Mouse (Mus musculus) frontal cortex, adult 2 months (tissue): ENCODE data around the gene Slc1a6. TPM values are rescaled to one million over a fixed set of nuclear protein-coding genes. Genes with fewer than 3 reads are reported as not detected.
"Not testable (repeated sequence)": the region's sequence is repeated elsewhere in the genome, so short reads cannot be mapped to it uniquely, and the experiment has no call there.

ENCODE experiments used
- DNase-seq, 2 experiments: peaks; one replicate each; pipeline ENCODE4 v3.0.0; 2022; ENCODE audit warnings: low spot score in 1 of 2; ENCODE audit errors: extremely low spot score in 1 of 2
- polyA plus RNA-seq: library from polyadenylated mRNA; depleted of rRNA; stranded (reverse); fragments of >200 nt; gene quantifications from 2 replicates; pipeline ENCODE4 v1.2.3, GENCODE M21; 2012; rRNA removed

The Slc1a6 gene
- polyA plus RNA-seq, result 8.9 and 10.4 TPM in 2 replicates

DNA sequence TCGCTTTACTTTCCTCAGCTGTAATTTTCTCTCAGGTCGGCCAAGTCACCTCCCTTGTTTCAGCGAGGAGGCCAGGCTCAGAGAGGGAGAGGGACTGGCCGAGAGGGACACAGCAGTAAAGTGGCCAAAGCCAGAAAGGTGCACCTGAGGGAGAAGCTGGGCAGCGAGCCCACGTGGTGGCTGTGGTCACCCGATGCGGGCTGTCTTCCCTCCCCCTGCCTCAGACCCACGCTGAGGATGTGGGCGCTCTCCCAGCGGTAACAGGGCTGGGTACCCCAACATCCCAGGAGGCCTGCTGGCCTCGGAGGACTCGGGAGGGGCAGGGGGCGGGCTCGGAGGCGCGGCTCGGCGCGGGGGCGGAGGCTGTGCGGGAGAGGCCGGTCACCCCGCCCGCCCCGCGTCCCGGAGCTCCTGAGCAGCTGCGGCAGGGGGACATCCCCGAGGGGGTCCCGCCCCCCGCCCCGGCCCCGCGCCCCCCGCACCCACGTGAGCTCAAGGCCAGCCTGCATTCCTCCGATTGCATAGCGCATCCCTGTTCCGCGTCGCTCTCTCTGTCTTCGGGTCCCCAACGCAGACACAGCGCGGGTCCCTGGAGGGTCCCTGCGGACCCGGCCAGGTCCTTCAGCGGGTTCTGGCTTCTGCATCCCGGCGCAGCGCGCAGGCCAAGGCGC, at the start of gene Slc1a6:
Gene Slc1a6, plus strand, starts transcription at position 516 of the 671 bp plus-strand sequence.
- DNase-seq, result peak in 1 of 2 experiments; percentile 29

DNA sequence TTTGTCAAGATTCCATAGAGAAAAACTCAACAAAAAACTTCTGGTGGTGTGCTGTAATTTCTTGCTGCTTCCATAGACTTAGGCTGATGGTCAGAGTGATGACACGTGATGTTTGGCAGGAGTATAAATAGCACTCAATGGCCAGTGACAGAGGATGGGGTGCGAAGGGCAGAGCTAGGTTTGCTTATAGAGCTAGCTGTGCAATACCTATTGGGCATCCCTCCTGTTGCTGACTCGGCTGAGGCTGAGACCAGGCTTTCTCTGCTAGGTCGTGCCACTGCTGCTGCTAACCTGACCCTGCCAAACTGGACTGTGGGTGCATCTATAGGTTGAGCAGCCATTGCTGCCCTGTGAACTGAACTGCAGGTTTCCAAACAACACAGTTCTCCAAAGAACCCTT, 40.5 kb upstream of the Slc1a6 start:
- DNase-seq, result no peak

DNA sequence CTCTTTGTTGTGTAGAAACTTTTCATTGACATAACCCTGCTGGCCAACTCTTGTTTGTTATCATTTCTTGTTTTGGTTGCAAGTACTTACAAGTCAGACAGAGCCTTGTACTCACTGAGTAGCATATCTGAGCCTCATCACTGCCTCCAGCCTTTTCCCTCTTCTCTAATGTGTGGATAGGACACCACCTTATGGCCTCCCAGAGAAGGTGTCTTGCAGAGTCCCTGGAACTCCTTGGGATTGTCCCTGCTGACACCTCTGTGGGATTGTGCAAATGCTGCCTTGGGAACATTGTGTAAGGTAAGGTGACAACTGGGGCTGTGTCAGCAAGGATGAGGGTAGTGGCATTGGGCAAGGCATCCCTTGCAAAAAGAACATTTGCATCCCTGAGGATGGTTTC, 36.6 kb upstream of the Slc1a6 start:
- no peak for DNase-seq

DNA sequence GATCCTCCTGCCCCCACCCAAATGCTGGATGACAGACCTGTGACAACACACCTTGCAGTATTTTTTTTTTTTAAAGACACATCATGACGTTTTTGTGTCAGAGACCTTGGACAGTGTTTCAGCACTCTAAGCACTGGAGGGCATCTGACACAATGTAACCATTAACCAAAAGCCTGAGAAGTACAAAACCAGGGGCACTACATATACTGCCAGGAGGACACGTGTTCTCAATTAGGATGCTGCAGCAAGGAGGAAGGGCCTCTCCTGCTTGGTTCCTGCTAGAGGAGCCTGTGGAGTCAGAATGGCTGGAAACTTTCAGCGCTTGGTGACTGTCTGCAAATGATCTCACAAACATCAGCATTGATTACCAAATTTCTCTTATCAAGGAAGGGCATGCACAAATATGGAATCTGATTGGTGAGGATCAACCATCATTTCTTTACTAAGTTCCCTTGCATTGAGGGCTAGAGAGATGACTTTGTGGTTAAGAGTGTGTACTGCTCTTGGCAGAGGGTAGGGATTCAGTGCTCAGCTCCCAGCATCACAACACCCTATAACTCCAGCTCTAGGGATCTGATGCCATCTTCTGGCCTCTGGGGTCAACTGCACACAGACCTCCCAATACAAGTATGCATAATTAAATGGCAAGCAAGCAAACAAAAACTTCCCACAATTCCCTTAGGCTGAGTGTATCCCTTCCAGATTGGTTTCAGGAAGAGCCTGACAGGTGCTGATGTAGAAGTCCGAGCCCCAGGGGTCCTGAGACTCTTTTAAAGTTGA, 34.7 kb upstream of the Slc1a6 start:
- no peak for DNase-seq

DNA sequence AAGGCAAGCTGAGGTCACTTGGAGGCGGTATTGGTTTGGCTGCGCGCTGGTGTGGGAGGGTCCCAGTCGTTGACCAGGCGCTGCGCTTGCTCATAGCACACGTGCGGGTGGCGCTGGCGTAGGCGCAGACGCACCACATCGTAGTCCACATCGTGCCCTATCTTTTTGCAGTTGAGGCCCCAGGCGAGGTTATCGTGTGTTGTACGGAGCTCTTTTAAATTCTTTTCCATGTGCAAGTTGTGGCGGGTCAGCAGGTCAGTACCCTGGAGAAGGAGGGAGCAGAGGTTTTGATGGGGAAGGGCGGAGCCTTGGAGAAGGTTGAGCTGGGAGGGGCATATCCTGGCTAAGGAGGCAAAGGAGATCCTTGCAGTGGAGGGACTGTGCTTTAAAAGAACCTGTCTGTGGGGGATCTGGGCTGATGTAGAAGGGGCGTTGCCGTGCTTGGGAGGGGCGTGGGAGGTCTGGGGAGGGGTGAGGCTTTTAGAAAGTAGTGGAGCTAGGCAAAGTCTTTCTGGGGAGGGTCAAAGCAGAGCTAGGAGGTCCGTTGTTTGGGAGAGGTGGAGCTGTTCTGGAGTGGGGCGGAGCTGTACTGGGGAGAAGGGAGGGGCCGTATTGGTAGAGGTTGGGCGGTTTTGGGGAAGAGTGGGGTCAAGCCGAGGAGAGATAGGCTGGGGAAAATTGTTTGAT, 33.1 kb upstream of the Slc1a6 start:
- DNase-seq, result peak in 1 of 2 experiments; percentile 27

DNA sequence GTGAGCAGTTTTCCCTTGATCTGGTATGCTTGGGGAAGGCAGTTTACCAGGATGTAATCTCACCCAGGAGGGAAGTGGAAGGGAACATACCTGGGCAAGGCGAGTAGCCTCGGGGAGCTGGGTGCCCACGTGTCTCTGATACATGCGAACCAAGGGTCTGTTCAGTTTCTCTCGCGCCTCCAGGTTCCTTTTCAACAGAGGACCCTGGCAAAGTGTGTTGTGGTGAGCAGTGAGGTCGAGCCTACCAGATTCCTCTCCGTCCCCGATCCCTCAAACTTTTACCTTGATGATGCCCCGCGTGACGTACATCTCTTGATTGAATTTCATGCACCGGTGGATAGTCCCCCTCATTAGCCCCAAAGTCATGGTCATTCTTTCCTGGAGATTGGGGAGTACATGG, 32.1 kb upstream of the Slc1a6 start:
- DNase-seq, result no peak

DNA sequence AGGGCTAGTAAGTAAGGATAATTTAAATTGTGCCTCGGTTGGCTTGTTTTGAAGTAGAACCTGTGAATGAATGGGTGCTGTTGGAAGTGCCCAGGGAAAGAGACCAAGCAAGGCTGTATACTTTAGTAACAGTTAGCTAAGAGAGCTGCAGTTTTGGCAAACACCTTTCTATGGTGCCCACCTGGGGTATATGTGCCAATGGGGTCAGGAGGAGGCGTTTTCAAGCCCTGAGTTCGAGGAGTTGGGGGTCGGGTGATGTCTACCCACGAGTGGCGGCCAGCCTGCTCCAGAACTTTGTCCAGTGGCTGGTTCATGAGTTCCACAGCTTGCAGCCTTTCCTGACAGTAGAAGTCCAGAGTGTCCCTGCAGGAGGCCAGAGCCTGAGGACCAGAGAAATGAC, 31.4 kb upstream of the Slc1a6 start:
- no peak for DNase-seq

DNA sequence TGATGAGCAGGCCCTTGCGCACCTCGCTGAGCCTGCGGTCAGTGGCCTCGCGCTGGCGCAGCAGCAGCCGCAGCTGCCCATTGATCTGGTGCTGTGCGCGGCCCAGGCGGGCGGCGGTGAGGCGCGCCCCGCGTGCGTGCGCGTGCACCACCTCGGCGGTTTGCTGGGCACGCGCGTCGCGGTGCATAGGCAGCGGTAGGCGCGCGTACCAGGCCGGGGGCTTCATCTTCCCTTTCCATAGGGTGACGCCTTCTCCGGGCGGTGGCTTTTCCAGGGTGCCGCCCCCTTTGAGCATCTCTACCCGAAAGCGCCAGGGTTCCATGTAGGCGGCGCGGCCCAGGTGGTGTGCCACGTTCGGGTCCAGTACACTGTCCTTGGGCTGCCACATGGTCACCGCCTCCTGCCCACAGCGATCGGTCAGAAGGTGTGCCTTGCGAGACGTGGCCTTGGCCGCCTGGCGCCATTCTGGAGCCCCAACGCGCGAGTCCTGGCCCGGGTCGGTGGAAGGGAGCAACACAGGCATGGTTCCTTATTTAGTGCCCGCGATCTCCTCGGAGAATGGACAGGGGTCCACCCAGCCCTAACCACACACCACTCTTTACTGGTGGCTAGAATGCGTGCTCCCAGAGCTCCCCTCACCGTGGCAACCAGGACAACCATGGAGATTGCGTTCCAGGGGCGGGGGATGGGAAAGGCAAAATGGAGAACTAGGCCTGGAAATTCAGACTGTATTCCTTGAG, 27.7 kb upstream of the Slc1a6 start, which contains the start of gene Ccdc105:
Gene Ccdc105, minus strand, starts transcription at position 614 of the 740 bp plus-strand sequence.
- DNase-seq, result peak; percentile 71 to 81

DNA sequence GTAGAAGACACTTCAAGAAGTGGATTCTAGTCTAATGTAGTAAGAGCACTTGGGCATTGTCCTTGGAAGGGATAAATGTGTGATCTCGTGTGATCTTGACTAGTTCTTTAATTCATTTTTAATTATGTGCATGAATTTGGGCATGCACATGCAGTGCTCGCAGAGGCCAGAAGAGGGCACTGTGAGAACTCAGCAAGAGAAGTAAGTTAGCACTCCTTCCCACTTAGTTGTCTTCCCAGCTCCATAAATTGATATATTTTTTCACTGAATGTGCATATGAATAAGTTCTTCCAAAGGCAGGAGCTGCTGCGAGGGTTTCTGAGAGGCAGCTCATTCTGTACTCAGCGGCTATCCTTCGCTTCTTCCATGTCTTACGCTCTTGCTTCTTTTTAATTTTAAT, 24.3 kb upstream of the Slc1a6 start:
- DNase-seq, result peak; percentile 41 to 94

DNA sequence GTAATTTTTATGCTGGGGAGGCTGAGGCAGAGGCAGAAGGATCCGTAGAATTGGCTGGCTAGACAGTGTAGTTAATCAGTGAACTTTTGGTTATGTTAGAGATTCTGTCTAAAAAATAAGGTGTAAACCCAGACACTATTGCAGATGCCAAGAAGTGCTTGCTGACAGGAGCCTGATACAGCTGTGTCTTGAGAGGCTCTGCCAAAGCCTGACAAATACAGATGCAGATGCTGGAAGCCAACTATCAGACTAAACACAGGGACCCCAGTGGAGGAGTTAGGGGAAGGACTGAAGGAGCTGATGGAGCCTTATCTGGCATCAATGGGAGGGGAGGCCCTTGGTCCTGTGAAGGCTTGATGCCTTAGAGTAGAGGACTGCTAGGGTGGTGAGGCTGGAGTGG, 14.7 kb upstream of the Slc1a6 start:
- no peak for DNase-seq

DNA sequence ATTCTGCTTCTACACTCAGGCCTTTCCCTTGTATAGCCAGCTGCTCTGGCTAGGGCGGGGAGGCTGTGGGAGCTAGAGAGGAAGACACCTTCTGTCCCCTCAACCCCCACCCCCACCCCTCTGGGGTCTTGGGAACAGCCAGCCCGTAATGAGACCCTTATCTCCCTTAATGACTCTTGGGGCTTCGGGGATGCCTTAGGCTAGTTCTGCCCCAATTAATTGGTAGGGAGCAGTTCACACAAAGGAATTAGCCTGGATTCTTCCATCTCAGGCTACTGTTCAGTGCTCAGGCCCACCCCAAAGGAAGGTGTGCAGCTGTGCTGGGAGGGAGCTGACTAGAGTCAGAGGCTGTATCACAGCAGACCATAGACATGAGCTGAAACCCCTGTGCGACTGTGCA, 4.5 kb upstream of the Slc1a6 start:
- DNase-seq, result no peak

DNA sequence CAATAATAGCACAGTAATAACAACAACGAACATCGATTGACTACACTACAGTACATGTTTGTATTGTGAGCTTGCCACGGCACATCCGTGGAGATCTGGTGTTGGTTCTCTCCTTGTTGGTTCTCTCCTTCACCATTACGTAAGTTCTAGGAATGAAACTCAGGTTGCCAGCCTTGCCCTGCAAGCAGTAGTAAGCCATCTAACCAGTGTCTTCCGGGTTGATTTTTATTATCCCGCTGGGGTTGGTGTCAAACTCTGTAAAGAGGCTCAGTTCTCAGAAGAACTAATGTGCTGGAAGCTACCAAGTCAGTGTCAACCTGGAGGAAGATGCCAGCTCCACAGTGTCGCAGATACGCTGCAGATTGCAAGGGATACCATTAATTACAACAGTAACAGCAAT, 769 bp upstream of the Slc1a6 start:
- peak in 1 of 2 experiments; percentile 21 for DNase-seq

DNA sequence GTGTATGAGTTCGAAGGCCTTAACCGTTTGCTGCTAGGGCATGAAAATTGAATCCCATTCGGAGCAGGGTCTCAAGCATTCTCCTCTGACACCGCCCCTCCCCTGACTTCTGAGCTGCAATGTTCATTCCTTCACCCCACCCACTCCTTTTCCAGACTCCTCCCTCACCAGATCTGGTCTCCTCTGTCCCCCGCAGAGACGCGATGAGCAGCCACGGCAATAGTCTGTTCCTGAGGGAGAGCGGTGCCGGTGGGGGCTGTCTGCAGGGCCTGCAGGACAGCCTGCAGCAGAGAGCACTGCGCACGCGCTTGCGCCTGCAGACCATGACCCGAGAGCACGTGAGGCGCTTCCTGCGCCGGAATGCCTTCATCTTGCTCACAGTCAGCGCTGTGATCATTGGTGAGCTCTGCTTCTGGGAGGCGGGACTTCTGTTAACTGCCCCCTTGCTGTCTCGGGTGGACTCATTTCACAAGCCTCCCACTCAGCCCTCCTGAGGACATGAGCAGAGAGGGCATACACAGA, 7.3 kb downstream of the Slc1a6 start:
- peak; percentile 89 to 91 for DNase-seq

DNA sequence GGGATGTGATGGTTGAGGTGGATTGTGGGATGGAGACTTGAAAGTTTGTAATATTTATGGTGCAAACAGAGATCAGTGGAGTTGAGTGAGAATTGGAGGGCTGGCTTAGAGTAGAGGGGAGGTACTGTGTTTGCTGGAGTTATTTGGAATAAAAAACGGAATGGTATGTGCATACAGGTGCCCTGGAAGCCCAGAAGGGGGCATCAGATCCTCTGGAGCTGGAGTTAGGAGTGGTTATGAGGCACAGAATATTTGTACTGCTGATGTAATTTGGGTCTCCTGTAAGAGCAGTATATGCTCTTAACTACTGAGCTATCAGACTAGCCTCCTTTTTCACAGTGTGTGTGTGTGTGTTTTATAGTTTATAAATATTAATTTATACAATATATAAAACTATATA, 10.3 kb downstream of the Slc1a6 start:
- DNase-seq, result no peak

DNA sequence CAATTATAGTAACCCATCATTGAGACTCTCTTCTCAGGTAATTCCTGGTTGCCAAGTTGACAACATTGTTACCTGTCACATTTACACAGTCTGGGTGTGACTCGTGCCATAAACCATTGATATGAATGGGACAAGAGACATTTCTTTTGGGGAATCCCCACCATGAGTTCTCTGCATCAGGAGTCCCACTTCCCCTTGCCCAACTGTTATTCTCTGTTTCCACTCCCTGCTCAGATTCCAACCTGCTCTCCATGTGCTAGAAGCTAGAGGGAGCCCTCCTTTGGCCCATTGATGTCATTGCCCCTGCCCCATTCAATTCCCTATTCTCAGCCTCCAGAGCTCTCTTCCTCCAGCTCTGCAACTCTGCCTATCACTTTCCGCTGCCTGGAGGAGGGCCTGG, 21.2 kb downstream of the Slc1a6 start:
- no peak for DNase-seq

DNA sequence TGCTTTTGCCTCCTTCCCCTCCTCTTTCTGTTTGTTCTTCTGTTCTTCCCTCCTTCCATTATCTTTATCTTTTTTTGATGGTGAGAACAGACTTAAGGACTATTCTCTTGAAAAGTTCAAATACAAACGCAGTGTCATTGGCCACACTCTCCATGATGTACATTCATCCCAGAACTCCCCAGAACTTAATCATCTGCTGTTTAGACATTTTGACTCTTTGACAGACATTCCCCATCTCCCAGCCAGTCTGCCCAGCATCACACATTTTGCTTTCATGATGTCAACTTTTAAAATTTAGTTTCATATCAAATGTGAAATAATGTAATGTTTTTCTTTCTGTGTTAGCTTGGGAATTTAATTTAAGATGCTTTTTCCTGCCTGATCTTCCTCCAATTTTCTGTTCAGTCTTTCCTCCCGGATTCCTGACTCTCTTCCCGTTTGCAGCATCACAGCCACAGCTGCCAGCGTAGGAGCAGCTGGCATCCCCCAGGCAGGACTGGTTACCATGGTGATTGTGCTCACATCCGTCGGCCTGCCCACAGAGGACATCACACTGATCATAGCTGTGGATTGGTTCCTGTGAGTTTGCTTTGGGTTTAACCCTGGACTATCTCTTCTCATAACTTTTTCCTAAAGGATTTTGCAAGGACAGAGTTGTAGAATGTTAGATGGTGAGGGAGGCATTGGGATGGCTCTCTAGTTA, 32.2 kb downstream of the Slc1a6 start:
- peak; percentile 63 to 83 for DNase-seq

DNA sequence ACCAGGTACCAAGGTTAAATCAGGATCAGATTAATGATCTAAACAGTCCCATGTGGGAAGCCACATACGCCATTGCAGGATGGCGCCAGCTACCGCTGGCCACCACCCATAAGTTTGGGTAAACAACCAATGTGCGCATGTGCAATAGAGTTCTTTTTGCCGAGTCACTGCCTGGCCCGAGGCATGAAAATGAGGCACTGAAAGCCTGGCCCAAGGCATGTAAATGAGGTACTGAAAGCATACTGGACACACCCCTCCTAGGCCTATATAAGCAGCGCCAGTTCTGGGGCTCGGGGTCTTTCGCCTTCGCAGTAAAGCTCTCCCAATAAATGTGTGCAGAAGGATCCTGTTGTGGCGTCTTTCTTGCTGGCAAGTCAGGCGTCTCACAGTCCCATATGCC, 60.2 kb downstream of the Slc1a6 start:
- DNase-seq, result not testable (repeated sequence)

DNA sequence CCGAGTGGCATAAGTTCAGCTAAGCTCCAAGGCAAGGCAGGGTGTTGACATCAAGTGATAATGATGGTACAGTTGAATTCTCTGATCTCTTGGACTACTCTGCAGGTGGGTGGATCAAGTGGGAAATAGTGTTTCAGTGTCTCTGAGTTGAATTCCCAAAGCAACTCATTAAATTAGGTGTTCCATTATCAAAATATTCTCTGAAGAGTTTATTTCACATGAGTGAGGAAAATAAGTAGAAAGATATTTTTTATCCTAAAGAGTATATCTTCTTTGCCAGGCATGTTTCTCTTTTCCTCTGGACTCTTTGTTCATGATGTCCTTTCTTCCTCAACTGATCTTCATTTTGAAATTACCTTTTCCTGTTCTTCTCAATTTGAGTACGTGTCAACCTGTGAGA, 71.8 kb downstream of the Slc1a6 start, which contains the start of gene Olfr1356:
Gene Olfr1356, minus strand, starts transcription at position 101 of the 400 bp plus-strand sequence.
- DNase-seq, result no peak
